Mouse (Mus musculus) ES-Bruce4 (cell line): ENCODE results near the gene Jup. TPM values are rescaled to one million over a fixed set of nuclear protein-coding genes. Genes with fewer than 3 reads are reported as not detected.
A peak's percentile ranks its signal among the peaks of the same experiment; 100 is the strongest.

Experiments
- H3K27ac ChIP-seq: 2 replicates; pipeline ENCODE4 v1.5.1; 2012; ENCODE audit warnings: low read length, inconsistent platforms; ENCODE audit not compliant: insufficient read depth
- H3K27me3 ChIP-seq: 2 replicates; pipeline ENCODE4 v1.6.1; 2012; ENCODE audit warnings: mild to moderate bottlenecking, low read length, inconsistent platforms; ENCODE audit not compliant: control insufficient read depth, poor library complexity, insufficient read depth, severe bottlenecking
- H3K36me3 ChIP-seq: 2 replicates; pipeline ENCODE4 v1.6.1; 2012; ENCODE audit warnings: inconsistent platforms, mild to moderate bottlenecking, low read length, moderate library complexity; ENCODE audit not compliant: control insufficient read depth, poor library complexity, insufficient read depth, severe bottlenecking
- H3K4me1 ChIP-seq: one replicate; pipeline ENCODE4 v1.8.1; 2011; ENCODE audit warnings: low read length; ENCODE audit not compliant: control insufficient read depth, insufficient read depth
- H3K4me3 ChIP-seq: 2 replicates; pipeline ENCODE4 v1.5.1; 2011; ENCODE audit warnings: low read depth, mild to moderate bottlenecking, low read length
- H3K9ac ChIP-seq: 2 replicates; pipeline ENCODE4 v1.6.1; 2012; ENCODE audit warnings: low read depth, mild to moderate bottlenecking, inconsistent platforms; ENCODE audit not compliant: poor library complexity, severe bottlenecking
- H3K9me3 ChIP-seq: replicated peaks from 2 replicates; pipeline ENCODE4 v1.6.1; 2012; ENCODE audit warnings: mild to moderate bottlenecking, low read length, inconsistent platforms; ENCODE audit not compliant: control insufficient read depth, poor library complexity, insufficient read depth, severe bottlenecking
- CTCF ChIP-seq: IDR thresholded peaks from one replicate; pipeline ENCODE4 v1.8.1; 2011; ENCODE audit warnings: low read depth, low read length
- EP300 ChIP-seq: IDR thresholded peaks from 2 replicates; pipeline ENCODE4 v1.6.1; 2011; ENCODE audit warnings: low read depth, low read length; ENCODE audit not compliant: insufficient read depth
- POLR2A ChIP-seq: IDR thresholded peaks from one replicate; pipeline ENCODE4 v1.8.1; 2011; ENCODE audit warnings: low read length; ENCODE audit not compliant: insufficient read depth
- polyA plus RNA-seq: library from polyadenylated mRNA; stranded (reverse); fragments of >200 nt; gene quantifications from 2 replicates; pipeline ENCODE4 v1.2.4, GENCODE M21; 2011; ENCODE audit warnings: low read depth; ENCODE audit not compliant: missing spikeins, insufficient read depth, insufficient read length

The Jup gene
- polyA plus RNA-seq, 1 experiment: 171 TPM

DNA sequence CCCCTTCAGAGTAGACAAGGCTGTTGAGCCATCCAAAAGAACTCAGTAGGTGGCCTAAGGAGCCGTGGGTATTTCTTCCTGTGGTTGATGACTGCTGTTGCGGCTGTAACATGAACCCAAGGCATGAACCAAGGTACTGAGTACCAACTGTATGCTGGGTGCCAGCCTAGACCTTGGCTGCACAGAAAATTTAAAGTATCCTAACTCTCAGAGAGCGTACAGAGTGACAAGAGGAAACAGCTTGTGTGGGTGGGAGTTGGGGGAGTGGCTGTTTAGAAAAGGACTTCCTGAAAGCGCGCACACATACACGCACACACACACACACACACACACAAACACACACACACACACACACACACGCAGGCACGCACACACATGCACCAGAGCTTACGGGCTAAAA is 1.8 kb upstream of the Jup start:
- no peak overlapping the region for H3K9ac ChIP-seq

DNA sequence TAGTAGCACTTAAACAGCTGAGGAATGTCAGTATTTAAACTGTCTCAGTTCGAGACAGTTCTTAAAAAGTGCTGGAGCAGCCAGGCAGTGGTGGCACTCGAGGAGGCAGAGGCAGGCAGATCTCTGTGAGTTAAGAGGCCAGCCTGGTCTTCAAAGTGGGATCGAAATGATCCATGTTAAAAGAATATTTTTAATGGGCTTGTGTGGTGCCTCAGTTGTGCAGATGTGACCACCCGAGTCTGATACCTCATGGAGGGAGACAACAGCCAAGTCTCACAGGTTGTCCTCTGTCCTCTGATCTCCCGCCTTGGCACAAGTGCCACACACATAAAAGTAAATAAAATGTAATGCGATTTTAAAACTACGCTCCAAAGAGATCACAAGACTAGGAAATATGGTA is 954 bp upstream of the Jup start:
- TF ChIP-seq POLR2A (no peak), CTCF (no peak), EP300 (no peak)
- H3K9ac ChIP-seq: no peak overlapping the region

More for the DNA sequence above, 1.8 kb upstream of the Jup start:
- Histone ChIP-seq H3K27ac (no peak overlapping the region), H3K27me3 (no peaks in the 10 kb centered on the region), H3K9me3 (no peaks in the 10 kb centered on the region), H3K36me3 (no peaks in the 10 kb centered on the region), H3K4me3 (no peak overlapping the region), H3K4me1 (peaks cover 3% of the 10 kb centered on the region)
- TF ChIP-seq POLR2A (no peak), EP300 (no peak), CTCF (no peak)

DNA sequence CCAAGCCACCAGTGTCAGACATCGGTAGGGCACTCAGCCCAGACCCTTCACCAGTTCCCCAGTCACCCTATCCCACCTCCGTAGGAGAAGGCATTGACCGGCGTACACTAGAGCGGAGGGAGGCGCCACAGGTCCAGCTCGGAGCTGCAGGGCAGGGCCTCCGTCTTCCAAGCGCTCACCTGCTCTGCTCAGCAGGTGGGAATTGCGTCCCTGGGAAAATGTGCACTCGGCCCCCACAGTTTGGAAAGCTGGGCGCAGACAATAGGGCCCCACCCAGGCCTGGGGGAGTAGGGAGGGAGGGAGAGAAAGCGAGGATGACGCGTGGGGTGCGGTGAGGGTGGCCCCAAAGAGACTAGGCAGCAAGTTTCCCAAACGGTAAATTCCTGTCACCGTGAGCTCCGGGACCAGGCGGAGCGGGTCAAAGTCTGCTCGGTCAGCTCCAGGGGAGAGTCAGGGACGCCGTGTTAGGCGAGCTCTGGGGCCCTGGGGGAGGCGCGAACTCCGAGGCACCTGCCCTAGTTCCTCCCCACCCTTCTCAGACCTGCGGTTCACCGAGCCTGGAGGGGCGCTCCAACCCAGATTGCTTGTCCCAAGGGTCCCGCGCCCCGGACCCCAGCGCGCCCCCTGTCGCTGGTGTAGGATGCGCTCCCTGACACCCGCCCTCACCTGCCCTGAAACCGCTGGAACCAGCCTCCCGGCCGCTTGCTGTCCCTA is 520 bp downstream of the Jup start:
- Histone ChIP-seq H3K36me3 (no peaks in the 10 kb centered on the region), H3K9me3 (no peaks in the 10 kb centered on the region), H3K27ac (peak overlapping the region; percentile 43), H3K4me3 (peak overlapping the region; percentile 72), H3K9ac (peak overlapping the region; percentile 7), H3K4me1 (peaks cover 11% of the 10 kb centered on the region), H3K27me3 (no peaks in the 10 kb centered on the region)
- TF ChIP-seq POLR2A: no peak
- TF ChIP-seq CTCF: peak; percentile 32
- TF ChIP-seq EP300: peak; percentile 80

More for the DNA sequence above, 954 bp upstream of the Jup start:
- Histone ChIP-seq H3K9me3 (no peaks in the 10 kb centered on the region), H3K4me1 (peaks cover 3% of the 10 kb centered on the region), H3K27me3 (no peaks in the 10 kb centered on the region), H3K27ac (peak overlapping the region; percentile 43; the same call in 1 of the 2 replicates), H3K4me3 (no peak overlapping the region), H3K36me3 (no peaks in the 10 kb centered on the region)

DNA sequence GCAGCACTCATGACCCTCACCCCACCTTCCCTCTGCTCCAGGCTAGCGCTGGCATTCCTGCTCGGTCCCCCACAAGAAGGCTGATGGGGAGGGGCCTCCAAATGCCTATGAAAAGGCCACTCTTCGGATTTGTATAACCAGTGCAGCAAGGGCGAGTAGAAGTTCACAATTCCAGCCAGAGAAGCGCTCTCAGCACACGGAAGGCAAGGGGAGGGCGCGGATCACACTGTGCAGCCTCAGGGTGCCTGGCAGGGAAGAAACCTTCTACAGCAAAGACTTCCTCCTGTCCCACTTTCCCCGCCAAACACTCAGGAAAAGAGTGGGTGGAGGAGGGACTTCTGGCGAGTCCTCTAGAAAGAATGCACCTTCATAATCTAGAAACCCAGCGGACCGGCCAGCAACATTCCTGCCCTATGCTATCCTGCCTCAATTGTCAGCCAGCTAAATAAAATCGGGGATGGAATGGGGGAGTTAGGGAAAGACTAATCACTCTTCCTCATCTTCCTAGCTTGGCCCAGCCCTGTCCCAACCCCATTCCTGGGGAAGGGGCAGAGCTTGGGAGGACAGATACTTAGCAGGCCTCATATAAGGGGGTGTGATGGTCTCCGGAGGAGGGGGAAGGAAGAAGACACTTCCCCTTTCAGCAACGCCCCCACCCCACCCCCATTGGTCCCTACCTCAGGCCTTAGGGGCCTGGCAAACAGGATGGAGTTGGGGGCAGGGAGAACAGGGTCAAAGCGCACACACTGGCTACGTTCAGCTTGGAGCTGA is 1.5 kb downstream of the Jup start:
- Histone ChIP-seq H3K4me3 (peak overlapping the region; percentile 33), H3K27ac (peak overlapping the region; percentile 43), H3K4me1 (peaks cover 14% of the 10 kb centered on the region), H3K9me3 (no peaks in the 10 kb centered on the region), H3K9ac (peak overlapping the region; percentile 7), H3K27me3 (no peaks in the 10 kb centered on the region), H3K36me3 (no peaks in the 10 kb centered on the region)
- TF ChIP-seq POLR2A: no peak
- TF ChIP-seq CTCF: no peak
- peak; percentile 67; the same call in 1 of the 2 replicates for TF ChIP-seq EP300

DNA sequence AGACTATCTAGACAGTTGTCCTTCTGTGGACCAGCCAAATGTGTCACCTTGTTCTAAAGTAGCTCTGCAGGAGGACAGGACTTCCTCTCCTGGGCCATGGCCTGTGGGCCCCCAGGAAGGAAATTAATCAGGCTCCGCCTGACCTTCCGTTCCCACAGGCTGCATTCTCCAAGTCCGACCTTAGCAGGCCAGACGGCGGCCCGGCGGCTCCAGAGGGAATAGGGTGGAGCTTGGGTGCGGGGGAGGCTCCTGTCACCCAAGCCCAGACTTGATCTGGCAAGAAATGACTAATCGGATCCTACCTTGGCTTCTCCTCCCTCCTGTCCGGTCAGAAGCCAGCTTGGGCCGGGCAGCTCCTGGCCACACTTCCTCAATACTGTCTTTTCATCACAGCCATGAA is 2.4 kb downstream of the Jup start:
- no peaks in the 10 kb centered on the region for H3K9me3 ChIP-seq
- H3K4me3 ChIP-seq: peak overlapping the region; percentile 33
- H3K36me3 ChIP-seq: no peaks in the 10 kb centered on the region
- H3K27me3 ChIP-seq: no peaks in the 10 kb centered on the region
- H3K27ac ChIP-seq: peak overlapping the region; percentile 63
- TF ChIP-seq EP300 (peak; percentile 67; the same call in 1 of the 2 replicates), CTCF (no peak)
- H3K4me1 ChIP-seq: peaks cover 16% of the 10 kb centered on the region
- peak overlapping the region; percentile 7 for H3K9ac ChIP-seq
